ENCODE assay signal across 32 mouse cellular contexts in the genomic region with DNA sequence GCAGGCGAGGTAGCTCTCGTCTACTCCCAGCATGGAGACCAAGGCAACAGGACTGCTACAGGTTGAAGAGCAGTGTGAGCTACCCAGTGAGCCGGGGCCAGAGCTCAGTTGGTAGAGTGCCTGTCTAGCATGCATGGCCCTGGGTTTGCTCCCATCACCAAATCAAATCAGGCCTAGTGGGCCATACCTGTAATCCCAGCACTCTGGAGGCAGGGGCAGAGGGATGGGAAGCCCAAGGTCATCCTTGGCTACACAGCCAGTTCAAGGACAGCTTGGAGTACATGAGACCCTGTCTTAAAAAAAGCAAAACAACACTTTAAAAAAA. TPM values are rescaled to one million over a fixed set of nuclear protein-coding genes. Genes with fewer than 3 reads are reported as not detected.
DNase-seq lines count a peak whose midpoint lies in the region; ATAC-seq and TF ChIP-seq lines count a peak whose summit lies in the region.
"Had no signal": no experiment of that assay in that cellular context is flagged by ENCODE, and none has a peak within 500 bp of the region (broad histone marks: within the 10 kb centered on the region; RNA-seq: fewer than 3 reads in every experiment).

No protein-coding gene starts in this region.

- no peak for ATAC-seq in liver, embryonic 13.5 days (ENCODE audit: low read depth)
- ATAC-seq: activated CD4-positive, CD25-positive, alpha-beta regulatory T cell, adult 4 months; CD4-positive, CD25-positive, alpha-beta regulatory T cell, adult 4 months; forebrain, embryonic 14.5 days; forebrain, embryonic 16.5 days had no signal

- intact Hi-C loops in heart, postnatal 14 days (cut with DNase I) = no loop called here

- no peak overlapping the region for H3K9ac ChIP-seq in liver, embryonic 13.5 days
- H3K9ac ChIP-seq: embryonic facial prominence, embryonic 13.5 days; embryonic facial prominence, embryonic 15.5 days; forebrain, embryonic 12.5 days had no signal

- no peak overlapping the region for H3K4me2 ChIP-seq in liver, embryonic 13.5 days
- H3K4me2 ChIP-seq: embryonic facial prominence, embryonic 13.5 days; embryonic facial prominence, embryonic 15.5 days; forebrain, embryonic 12.5 days had no signal

- no peak overlapping the region for H3K4me3 ChIP-seq in liver, embryonic 13.5 days (replicated peaks)
- no peak overlapping the region for H3K4me3 ChIP-seq in lung, adult 2 months (replicated peaks; ENCODE audit: extremely low read depth, low read depth, low read length)
- H3K4me3 ChIP-seq: embryonic facial prominence, embryonic 13.5 days; embryonic facial prominence, embryonic 15.5 days; erythroblast, embryonic 14.5 days; forebrain, embryonic 10.5 days; forebrain, embryonic 12.5 days had no signal

- no peaks in the 10 kb centered on the region for H3K9me3 ChIP-seq in liver, embryonic 13.5 days (replicated peaks)
- H3K9me3 ChIP-seq: embryonic facial prominence, embryonic 13.5 days; embryonic facial prominence, embryonic 15.5 days; forebrain, embryonic 10.5 days; forebrain, embryonic 12.5 days had no signal

- WGBS in liver, embryonic 13.5 days (ENCODE audit: insufficient replicate concordance) = 86% methylated on average over 3 of the region's 3 CpGs
- WGBS in lung, adult 2 months = 96% methylated on average over 3 of the region's 3 CpGs

- TF ChIP-seq CTCF in lung, adult 2 months (IDR thresholded peaks at IDR 0.05; ENCODE audit: insufficient read depth, low read length) = no peak

- peaks cover 50% of the 10 kb centered on the region for H3K4me1 ChIP-seq in liver, embryonic 13.5 days (replicated peaks)
- H3K4me1 ChIP-seq in lung, adult 2 months (ENCODE audit: control insufficient read depth, insufficient read depth, low read length) = no peaks in the 10 kb centered on the region
- H3K4me1 ChIP-seq: embryonic facial prominence, embryonic 13.5 days; embryonic facial prominence, embryonic 15.5 days; forebrain, embryonic 10.5 days; forebrain, embryonic 12.5 days had no signal

- H3K27me3 ChIP-seq in liver, embryonic 13.5 days = no peaks in the 10 kb centered on the region
- H3K27me3 ChIP-seq: CH12.LX; embryonic facial prominence, embryonic 13.5 days; embryonic facial prominence, embryonic 15.5 days; forebrain, embryonic 12.5 days; Patski had no signal

- peak; percentile 88 for DNase-seq in heart, adult 11 months
- DNase-seq in heart, postnatal 14 days = no peak
- DNase-seq in liver, embryonic 13.5 days = no peak
- no peak for DNase-seq in liver
- DNase-seq in lung, adult 2 months = no peak
- DNase-seq in lung, postnatal 14 days = no peak
- DNase-seq: adrenal gland, adult 8-10 months; adrenal gland, postnatal 36 days; B cell, adult 2 months; cerebellum, adult 11 months; cerebellum, adult 18-20 months; cerebellum, adult 8-10 months; cerebellum, adult 9-11 months; cerebellum, postnatal 14 days; cerebellum, postnatal 36 days; embryo, embryonic 11 days had no signal

- 0 out of 2 replicates have a peak, but pooled peaks have one; percentile 12 for TF ChIP-seq POLR2A in lung, adult 2 months (IDR thresholded peaks at IDR 0.05; ENCODE audit: borderline replicate concordance, extremely low read depth, low read depth, low read length)

- peak overlapping the region; percentile 44 for H3K27ac ChIP-seq in liver, embryonic 13.5 days
- H3K27ac ChIP-seq: embryonic facial prominence, embryonic 13.5 days; embryonic facial prominence, embryonic 15.5 days; forebrain, embryonic 10.5 days; forebrain, embryonic 12.5 days had no signal

- peaks cover 97% of the 10 kb centered on the region for H3K36me3 ChIP-seq in liver, embryonic 13.5 days

RNA-seq across cellular contexts. Expression of gene 1700037H04Rik, which starts 10.7 kb away (rescaled TPM):
- total RNA-seq in heart, postnatal 14 days (2021) = 10 to 100 TPM; 11.1 to 12.2 TPM
- polyA plus RNA-seq in liver, embryonic 13.5 days (2015; fragmentation: Nextera tagmentation; extraction: Ambion mirVana) = 124 and 129 TPM in 2 replicates
- polyA plus RNA-seq in lung, adult 2 months (2012; rRNA removed) = 67.6 and 76.4 TPM in 2 replicates

RNA-seq across cellular contexts. Expression of gene Gm11037, which starts 15.9 kb away (rescaled TPM):
- total RNA-seq in heart, postnatal 14 days (2021) = not detected
- polyA plus RNA-seq in liver, embryonic 13.5 days (2015; fragmentation: Nextera tagmentation; extraction: Ambion mirVana) = not detected in 2 replicates
- not detected in 2 replicates for polyA plus RNA-seq in lung, adult 2 months (2012; rRNA removed)
- total RNA-seq: adrenal gland, adult 18-20 months; adrenal gland, adult 8-10 months; adrenal gland, postnatal 14 days; adrenal gland, postnatal 36 days; CH12.LX; common myeloid progenitor, adult 5-6 weeks; G1E had no signal
- polyA plus RNA-seq: activated CD4-positive, CD25-positive, alpha-beta regulatory T cell, adult 4 months; CD4-positive, CD25-positive, alpha-beta regulatory T cell, adult 4 months; embryonic facial prominence, embryonic 11.5 days; embryonic facial prominence, embryonic 13.5 days; embryonic facial prominence, embryonic 15.5 days; erythroblast, embryonic 14.5 days; forebrain, embryonic 10.5 days; forebrain, embryonic 12.5 days; forebrain, embryonic 14.5 days; forebrain, embryonic 16.5 days; G1E; Patski had no signal

RNA-seq across cellular contexts. Expression of gene Hspa12b, which starts 22.1 kb away (rescaled TPM):
- 10 to 100 TPM; 42.9 to 48.2 TPM for total RNA-seq in heart, postnatal 14 days (2021)
- polyA plus RNA-seq in liver, embryonic 13.5 days (2015; fragmentation: Nextera tagmentation; extraction: Ambion mirVana) = 2.1 and 2.2 TPM in 2 replicates
- 56.2 and 58.3 TPM in 2 replicates for polyA plus RNA-seq in lung, adult 2 months (2012; rRNA removed)
- polyA plus RNA-seq: CD4-positive, CD25-positive, alpha-beta regulatory T cell, adult 4 months had no signal

RNA-seq across cellular contexts. Expression of gene Cenpb, which starts 30.7 kb away (rescaled TPM):
- total RNA-seq in heart, postnatal 14 days (2021) = 10 to 100 TPM; 60.6 to 61.0 TPM
- polyA plus RNA-seq in liver, embryonic 13.5 days (2015; fragmentation: Nextera tagmentation; extraction: Ambion mirVana) = 3.5 and 4.5 TPM in 2 replicates
- polyA plus RNA-seq in lung, adult 2 months (2012; rRNA removed) = 131 and 138 TPM in 2 replicates

RNA-seq across cellular contexts. Expression of gene Cdc25b, which starts 37.5 kb away (rescaled TPM):
- 10 to 100 TPM; 12.2 to 14.4 TPM for total RNA-seq in heart, postnatal 14 days (2021)
- 171 and 201 TPM in 2 replicates for polyA plus RNA-seq in liver, embryonic 13.5 days (2015; fragmentation: Nextera tagmentation; extraction: Ambion mirVana)
- polyA plus RNA-seq in lung, adult 2 months (2012; rRNA removed) = 34.5 and 39.1 TPM in 2 replicates

Comparison
In these comparisons a context has a peak if more than half of its experiments do, and no peak if none do; other contexts are left out.
1. RNA of gene Hspa12b, which starts 22.1 kb away (polyA plus RNA-seq): 56.2 to 58.3 TPM in lung, adult 2 months; 2.1 to 2.2 TPM in liver, embryonic 13.5 days; every median in the first group is over 10 times any median in the second.